Mouse (Mus musculus) urinary bladder, postnatal 36 days (tissue): ENCODE results near the gene Aifm2.

Source experiments
- DNase-seq, 2 experiments: peaks; one replicate each; pipeline ENCODE4 v3.0.0; 2022; ENCODE audit warnings: low spot score in 2 of 2, mixed read lengths in 1 of 2

Aifm2 gene

GRCm38 (mm10) chr10:61715996-61716864 lies 1.2 kb downstream of the Aifm2 start:
- DNase-seq, result no peak

- no peak for DNase-seq
Observed at GRCm38 (mm10) chr10:61717406-61718296, 2.6 kb downstream of the Aifm2 start.

GRCm38 (mm10) chr10:61720331-61720730 lies 5.3 kb downstream of the Aifm2 start:
- DNase-seq, result peak in 1 of 2 experiments; percentile 48

GRCm38 (mm10) chr10:61722215-61722614 lies 7.2 kb downstream of the Aifm2 start:
- DNase-seq, result no peak

GRCm38 (mm10) chr10:61723271-61723670 lies 8.2 kb downstream of the Aifm2 start:
- no peak for DNase-seq

- no peak for DNase-seq
Observed at GRCm38 (mm10) chr10:61729181-61729580, 14.1 kb downstream of the Aifm2 start.

- no peak for DNase-seq
Observed at GRCm38 (mm10) chr10:61730171-61730570, 15.1 kb downstream of the Aifm2 start.

- peak in 1 of 2 experiments; percentile 18 for DNase-seq
Observed at GRCm38 (mm10) chr10:61734377-61734776, 19.3 kb downstream of the Aifm2 start.

GRCm38 (mm10) chr10:61736671-61737078 lies 21.6 kb downstream of the Aifm2 start:
- no peak for DNase-seq

- no peak for DNase-seq
Observed at GRCm38 (mm10) chr10:61737537-61737936, 22.5 kb downstream of the Aifm2 start.

- DNase-seq, result no peak
Observed at GRCm38 (mm10) chr10:61738126-61738525, 23.1 kb downstream of the Aifm2 start.

GRCm38 (mm10) chr10:61741306-61741705 lies 26.2 kb downstream of the Aifm2 start:
- DNase-seq, result no peak

GRCm38 (mm10) chr10:61741873-61742272 lies 26.8 kb downstream of the Aifm2 start:
- no peak for DNase-seq

GRCm38 (mm10) chr10:61742336-61742735 lies 27.3 kb downstream of the Aifm2 start:
- no peak for DNase-seq

GRCm38 (mm10) chr10:61745133-61745532 lies 30.1 kb downstream of the Aifm2 start:
- no peak for DNase-seq

GRCm38 (mm10) chr10:61747302-61747701 lies 32.2 kb downstream of the Aifm2 start:
- no peak for DNase-seq

GRCm38 (mm10) chr10:61750014-61750413 lies 35.0 kb downstream of the Aifm2 start:
- no peak for DNase-seq

GRCm38 (mm10) chr10:61751534-61752219 lies 36.6 kb downstream of the Aifm2 start:
- no peak for DNase-seq

GRCm38 (mm10) chr10:61753071-61753470 lies 38.0 kb downstream of the Aifm2 start:
- no peak for DNase-seq

GRCm38 (mm10) chr10:61757022-61757421 lies 42.0 kb downstream of the Aifm2 start:
- DNase-seq, result no peak

- DNase-seq, result no peak
Observed at GRCm38 (mm10) chr10:61758904-61759303, 43.8 kb downstream of the Aifm2 start.

- no peak for DNase-seq
Observed at GRCm38 (mm10) chr10:61759869-61760268, 44.8 kb downstream of the Aifm2 start.
